Mouse (Mus musculus) testis, adult 2 months (tissue): ENCODE results near the gene Tfe3.

ENCODE experiments used
- CTCF ChIP-seq: fragments of 200-500 bp; IDR thresholded peaks from 2 replicates; pipeline ENCODE4 v1.5.1; 2012; ENCODE audit warnings: low read depth, mild to moderate bottlenecking, inconsistent platforms, low read length, moderate library complexity; ENCODE audit not compliant: control insufficient read depth, insufficient read depth, insufficient replicate concordance
- POLR2A ChIP-seq: fragments of 200-500 bp; IDR thresholded peaks from 2 replicates; pipeline ENCODE4 v1.6.1; 2012; ENCODE audit warnings: low read depth, mild to moderate bottlenecking, inconsistent platforms, low read length, moderate library complexity; ENCODE audit not compliant: control insufficient read depth

DNA sequence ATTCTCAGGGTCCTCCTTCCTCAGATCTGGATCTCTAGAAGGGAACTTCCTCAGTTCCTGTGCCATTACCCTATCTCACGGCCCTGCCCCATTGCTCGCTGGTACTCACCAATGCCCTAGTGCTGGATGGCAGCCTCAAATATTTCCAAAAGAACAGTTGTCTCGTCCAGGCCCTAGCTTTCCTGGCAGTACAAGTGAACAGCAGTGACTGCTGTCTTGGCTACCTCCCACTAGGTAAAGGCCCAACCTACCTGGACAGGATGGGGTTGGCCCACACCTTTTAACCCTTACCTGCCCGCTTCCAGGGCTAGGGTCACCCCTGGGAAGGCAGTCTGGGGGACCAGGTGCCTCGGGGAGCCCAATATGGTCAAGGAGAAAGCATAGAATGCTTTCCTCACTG lies 21.3 kb upstream of the Tfe3 start:
- TF ChIP-seq CTCF (no peak), POLR2A (no peak)
